Mouse (Mus musculus): Measurements from ENCODE around the gene Ppp3ca.

- TF ChIP-seq POLR2A (IDR thresholded peaks at IDR 0.05; ENCODE audit: low read depth, low read length) (no peak), CTCF (IDR thresholded peaks at IDR 0.05; ENCODE audit: extremely low read depth, insufficient read depth, insufficient read length, insufficient replicate concordance) (no peak)
These were observed 99.6 kb downstream of the Ppp3ca start for GRCm38 (mm10) chr3:136769486-136769882.
